Mouse (Mus musculus) kidney, postnatal 14 days (tissue): ENCODE results near the gene Cxcl15.
"Not testable (repeated sequence)": the region's sequence is repeated elsewhere in the genome, so short reads cannot be mapped to it uniquely, and the experiment has no call there.

ENCODE experiments used
- DNase-seq: peaks from one replicate; pipeline ENCODE4 v3.0.0; 2022; ENCODE audit warnings: mixed read lengths

Gene Cxcl15

DNA sequence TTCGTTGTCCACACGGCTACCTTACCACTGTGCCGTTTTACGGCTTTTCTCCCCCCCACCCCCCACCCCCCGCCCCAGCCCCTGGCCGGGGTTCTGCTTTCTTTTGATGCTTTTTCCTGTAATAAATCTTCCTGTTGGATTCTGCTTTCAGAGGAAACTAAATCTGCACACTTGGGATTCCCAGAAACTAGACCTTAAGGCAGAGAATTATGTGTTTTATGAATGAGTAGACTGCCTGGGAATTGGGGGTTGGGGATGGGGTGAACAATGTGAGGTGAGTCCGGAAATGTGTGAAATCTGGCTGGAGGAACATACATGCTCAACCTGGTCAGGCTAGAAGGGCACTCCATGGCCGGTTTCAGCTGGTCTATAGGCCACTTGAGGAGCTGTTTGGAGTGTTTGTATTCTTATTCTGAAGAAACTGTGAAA lies 4.2 kb upstream of the Cxcl15 start:
- peak; percentile 13 for DNase-seq

DNA sequence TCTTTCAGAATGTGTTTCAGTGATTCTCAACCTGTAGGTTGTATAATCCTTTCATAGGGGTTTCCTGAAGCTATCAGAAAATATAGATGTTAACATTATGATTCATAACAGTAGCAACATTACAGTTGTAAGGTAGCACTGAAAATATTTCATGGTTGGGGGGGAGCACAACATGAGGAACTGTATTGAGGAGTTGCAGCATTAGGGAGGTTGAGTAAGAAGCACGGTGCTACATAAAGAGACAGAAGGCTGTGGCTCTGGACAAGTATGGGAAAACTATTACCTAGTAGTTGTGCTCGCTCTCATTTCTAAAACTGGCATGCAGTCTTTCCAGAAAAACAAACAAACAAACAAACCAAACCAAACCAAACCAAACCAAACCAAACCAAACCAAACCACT lies 1.1 kb downstream of the Cxcl15 start:
- DNase-seq, result not testable (repeated sequence)

DNA sequence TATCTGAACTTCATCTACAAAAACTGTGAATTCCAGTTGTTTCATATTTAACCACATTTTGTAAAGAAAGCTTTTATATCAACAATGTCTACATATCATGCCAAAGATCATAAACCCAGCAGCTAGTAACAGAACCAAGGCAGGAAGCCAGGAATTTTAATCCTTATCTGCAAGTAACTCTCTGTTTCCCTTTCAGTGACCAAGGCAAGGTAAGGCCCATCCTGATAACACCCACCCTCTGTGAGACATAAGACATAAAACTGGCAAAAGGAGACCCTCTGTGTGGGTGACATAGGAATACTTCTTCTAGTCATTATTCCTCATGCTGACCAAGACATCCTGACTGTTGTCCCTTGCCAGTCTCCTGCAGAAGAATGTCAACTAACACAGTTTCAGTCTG lies 10.2 kb downstream of the Cxcl15 start:
- no peak for DNase-seq

DNA sequence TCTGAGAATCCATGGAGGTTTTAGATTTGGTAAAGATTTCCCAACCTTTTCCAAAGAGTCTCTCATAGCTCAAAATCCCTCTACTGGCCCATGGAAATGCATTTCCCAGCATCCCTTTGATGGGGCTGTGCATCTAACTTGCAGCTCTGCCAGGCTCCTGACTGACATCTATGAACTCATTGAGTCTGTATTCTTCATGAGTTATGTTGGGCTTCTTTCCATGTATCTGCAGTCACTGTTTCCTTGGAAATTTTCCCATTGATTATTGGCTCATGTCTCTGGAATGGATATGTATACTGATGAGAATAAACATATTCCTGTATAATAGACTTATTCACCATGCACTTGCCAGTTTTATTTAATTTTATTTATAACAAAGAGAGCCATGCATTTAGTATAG lies 11.7 kb downstream of the Cxcl15 start:
- no peak for DNase-seq

DNA sequence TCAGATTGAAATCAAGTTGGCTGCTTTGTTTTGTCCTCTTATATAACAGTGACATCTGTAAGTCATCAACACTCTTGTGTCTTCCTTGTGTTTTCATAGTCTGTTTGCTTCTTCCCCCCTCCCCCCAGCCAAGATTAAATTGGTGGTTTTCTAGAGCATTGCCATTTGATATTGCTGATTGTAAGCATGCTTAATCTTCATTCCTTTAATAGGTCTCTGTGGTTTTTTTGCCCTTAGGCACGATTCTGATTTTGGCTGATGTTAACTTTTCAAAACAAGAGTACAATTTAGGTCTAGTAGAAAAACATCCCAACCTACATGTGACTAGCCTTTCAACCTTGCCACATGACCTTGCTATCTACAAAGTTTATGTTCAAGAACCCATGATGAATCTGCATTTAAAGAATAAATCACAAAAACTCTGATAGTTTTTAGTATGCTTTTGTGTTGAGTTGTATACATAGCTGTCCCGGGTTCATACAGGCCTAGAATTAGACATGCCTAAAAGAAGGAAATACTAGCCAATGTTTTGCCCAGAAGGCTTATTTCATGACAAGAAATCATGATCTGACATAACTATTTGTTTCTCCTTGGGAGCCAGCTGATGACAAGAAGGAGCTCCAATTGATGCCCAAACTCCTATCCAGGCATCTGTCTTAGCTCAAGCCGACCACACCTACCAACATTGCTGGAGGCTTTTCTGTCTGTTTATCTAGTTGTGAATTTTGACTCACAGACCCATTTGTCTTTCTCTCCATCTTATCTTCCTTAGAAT lies 13.0 kb downstream of the Cxcl15 start:
- DNase-seq, result no peak

DNA sequence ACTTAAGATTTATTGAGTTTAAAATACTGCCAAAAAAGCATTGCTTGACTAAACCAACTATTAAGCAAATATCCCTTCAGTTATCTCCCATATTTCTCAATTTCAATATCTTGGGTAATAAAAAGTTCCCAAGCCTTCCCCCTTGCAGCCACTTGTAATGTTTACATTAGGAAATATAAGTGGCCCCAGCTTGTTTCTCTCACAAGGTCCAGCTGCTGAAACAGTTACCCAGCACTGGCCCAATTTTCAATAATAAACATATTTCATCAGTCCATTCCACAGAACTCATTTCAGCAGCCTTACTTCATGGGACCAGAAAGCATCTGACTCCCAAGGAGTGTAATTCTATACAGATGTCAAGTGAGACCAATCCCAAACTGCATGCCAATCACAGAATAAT lies 25.4 kb downstream of the Cxcl15 start:
- DNase-seq, result no peak

DNA sequence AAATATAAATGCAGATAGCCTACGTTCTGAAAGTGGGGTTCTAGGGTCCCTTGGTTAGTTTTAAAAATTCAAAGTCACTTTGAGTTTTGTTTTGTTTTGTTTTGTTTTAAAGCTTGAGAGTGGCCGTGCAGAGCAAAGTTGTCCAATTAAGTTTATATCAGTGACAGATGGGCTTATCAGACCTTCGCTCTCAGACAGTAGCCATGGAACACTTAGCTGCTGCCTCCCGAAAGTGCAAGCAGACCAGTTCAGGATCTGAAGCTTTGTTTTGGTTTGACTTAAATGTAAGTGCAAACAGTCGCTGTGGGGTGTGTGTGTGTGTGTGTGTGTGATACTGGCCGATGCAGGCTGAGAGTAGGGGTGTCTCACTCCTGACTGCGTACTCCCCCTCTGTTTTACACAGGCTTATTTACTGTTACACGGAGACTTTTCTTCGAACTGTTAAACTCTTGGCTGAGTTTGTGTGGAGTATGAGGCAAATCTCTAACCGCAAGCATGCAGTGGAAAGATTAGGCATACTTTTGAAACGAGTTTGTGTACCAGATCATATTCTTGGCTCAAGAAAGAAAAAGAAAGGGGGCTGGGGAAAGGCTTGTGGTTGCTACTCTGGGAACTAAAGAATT lies 37.9 kb downstream of the Cxcl15 start:
- peak; percentile 53 for DNase-seq

DNA sequence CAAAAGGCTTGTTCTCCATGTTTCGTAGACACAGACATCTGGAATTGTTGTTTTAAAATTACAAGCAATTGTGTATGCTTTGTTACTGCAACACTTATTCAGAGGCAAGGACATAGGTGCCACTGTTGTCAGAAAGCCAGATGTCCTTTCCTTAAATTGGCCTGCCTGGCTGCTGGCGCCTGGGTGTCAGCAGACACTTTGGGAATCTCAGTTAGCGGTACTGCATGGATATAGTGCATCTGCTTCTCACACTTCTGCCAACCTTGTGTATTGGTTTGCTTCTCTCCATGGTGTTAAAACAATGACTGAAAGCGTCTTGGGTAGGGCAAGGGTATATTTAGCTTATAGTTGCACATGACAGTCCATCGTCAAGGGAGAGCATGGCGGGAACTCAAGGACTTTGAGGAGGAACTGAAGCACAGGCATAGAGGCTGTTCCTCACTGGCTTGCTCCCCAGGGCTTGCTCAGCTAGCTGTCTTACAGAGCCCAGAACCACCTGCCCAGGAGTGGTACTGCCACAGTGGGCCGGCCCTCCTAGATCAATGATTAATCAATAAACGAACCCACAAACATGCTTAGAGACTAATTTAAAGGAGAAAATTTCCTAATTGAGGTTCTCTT lies 38.5 kb downstream of the Cxcl15 start:
- DNase-seq, result no peak

DNA sequence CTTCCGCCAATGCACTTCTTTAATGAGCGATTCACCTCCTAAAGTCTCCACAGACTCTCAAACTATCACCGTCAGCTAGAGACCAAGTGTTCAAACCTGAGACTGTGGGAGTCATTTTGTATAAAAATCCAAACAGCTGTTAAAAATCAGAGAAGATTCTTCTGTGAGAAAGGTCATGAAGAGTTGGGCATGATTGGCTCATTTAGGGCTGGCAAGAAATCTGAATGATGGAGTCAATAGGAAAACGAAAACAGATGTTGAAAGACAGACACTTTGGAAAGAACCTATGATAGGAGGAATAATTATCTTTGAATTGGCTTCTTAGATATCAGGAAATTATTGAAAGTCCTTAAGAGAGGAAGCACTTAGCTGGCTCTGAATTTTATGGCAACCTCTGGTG lies 40.1 kb downstream of the Cxcl15 start:
- no peak for DNase-seq

DNA sequence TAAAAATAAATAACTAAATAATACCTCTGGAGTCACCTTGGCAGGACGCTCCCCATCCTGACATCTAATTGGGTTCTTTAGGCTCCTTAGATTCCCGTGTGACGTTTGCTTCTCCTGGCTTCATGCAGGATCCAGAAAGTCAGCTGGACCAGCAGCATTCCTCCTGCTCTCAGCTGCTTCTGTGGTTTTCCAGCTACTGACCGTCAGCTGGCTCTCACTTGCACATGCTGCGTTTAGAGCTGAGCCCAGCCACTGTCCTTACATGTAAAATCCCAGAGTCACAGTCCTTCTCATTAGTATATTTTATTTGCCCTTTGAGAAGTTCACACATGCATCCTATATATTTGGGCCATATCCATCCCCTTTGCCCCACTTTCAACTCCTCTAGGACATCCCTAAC lies 44.2 kb downstream of the Cxcl15 start:
- peak; percentile 33 for DNase-seq

DNA sequence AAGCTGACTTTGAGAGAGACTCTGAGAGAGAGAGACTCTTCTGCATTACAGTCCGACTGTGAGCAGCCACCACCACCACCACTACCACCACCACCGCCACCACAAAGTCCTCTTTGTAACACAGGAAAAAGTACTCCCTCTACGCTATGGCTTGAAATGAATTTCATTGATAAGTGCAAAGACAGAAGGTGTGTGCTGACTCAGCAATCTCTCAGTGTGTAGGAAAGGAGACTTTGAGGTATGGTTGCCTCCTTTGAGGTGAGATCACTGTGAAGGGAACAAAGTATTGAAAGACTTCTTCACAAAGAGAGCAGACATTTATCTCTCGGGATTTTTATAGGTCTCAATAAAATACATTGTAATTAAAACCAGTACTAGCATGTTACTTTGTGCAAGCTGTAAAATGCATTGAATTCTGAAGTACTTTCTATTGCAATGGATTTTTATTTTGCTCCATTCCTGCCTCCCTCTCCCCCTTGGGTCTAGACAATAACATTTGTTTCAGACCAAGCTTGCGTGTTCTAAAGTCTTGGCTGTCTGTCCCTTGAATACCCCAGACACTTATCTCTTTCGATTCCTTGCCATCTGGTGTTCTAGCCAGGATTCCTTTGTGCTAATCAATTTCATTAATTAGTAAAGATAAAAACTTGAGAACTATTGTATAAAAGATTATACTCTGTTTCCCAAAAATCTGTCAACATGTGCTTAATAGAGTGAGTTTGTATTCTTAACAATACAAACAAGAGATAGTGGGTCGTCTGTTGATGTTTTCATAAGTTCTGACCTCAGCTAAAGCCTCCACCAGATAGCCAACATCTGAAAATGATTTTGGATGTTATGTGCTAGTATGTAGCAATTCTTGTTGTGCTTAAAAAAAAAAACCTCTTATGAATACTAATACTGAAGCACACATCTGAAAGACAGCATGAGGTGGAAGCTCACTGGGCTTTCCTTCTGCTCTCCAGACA lies 46.9 kb downstream of the Cxcl15 start:
- DNase-seq, result no peak

DNA sequence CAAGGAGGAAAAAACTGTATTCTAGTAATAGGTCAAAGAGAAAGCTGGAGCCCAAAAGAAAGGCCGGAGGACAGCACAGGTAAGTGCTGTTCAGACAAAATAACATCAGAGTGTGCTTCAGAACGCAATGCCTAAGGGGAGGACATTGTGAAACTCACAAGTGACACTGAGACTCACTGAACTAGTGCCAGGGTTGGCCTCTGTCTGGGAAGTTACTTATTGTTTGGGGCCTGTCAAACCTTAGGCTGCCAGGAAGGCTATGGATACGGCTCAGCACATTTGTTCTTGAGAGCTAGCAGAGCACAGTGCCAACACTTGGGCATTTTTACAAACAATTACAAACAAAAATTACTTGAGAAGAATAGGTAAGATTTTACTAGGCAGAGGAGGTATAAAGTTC lies 49.6 kb downstream of the Cxcl15 start:
- no peak for DNase-seq

DNA sequence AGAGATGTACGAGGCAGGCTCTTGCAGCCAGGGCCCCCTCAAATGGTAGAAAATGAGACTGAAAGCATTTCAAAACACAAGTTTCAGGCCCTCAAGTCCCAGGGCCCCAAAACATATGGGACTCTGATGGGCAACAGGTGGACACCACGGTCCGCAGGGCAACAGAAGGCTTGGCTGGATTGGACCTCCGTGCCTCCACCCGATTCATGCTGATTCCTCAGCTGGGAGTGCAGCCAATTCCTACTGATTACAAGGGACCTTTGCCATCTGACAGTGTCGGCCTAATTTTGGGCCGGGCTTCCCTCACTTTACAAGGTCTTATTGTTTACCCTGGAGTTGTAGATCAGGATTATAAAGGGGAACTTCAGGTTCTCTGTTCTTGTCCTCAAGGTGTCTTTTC lies 55.8 kb downstream of the Cxcl15 start:
- not testable (repeated sequence) for DNase-seq

DNA sequence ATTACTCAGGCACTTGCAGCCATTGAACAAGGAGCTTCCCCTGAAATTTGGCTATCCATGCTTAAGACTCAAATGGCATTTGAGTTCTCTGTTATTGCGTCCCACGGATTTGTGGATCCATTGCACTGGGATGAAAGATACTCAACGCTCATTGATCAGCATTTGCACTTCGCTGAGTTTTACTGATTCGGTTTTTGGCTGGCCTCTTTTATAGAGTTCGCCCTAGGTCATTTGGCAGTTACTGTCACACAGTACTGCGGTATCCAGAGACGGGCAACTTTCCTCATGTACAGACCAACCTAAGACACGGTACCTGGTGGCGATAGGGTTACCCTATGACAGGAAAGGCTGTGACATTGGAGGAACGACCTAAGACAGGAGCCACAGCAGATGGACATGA lies 57.1 kb downstream of the Cxcl15 start:
- DNase-seq, result not testable (repeated sequence)
